Mouse (Mus musculus): ENCODE results near the gene AC134908.4. TPM values are rescaled to one million over a fixed set of nuclear protein-coding genes. Genes with fewer than 3 reads are reported as not detected.
A peak's percentile ranks its signal among the peaks of the same experiment; 100 is the strongest.

The AC134908.4 gene
- polyA plus RNA-seq, 1 experiment from 2014 or later, result not detected

GRCm38 (mm10) chr17:25781339-25781738 lies 14.1 kb downstream of the AC134908.4 start:
- no peaks in the 10 kb centered on the region for H3K9me3 ChIP-seq
- no peak overlapping the region for H3K4me3 ChIP-seq (replicated peaks)
- no peak overlapping the region for H3K9ac ChIP-seq
- H3K36me3 ChIP-seq (replicated peaks), result peaks cover 43% of the 10 kb centered on the region
- no peak for ATAC-seq (ENCODE audit: low FRiP score)
- H3K4me1 ChIP-seq, result peaks cover 24% of the 10 kb centered on the region
- WGBS, result 83% methylated on average over 6 of the region's 6 CpGs
- H3K27ac ChIP-seq, result no peak overlapping the region
- H3K27me3 ChIP-seq, result no peaks in the 10 kb centered on the region
- H3K4me2 ChIP-seq, result no peak overlapping the region

GRCm38 (mm10) chr17:25777948-25778347 lies 17.5 kb downstream of the AC134908.4 start:
- Histone ChIP-seq H3K27me3 (no peaks in the 10 kb centered on the region), H3K36me3 (replicated peaks) (peaks cover 28% of the 10 kb centered on the region), H3K27ac (no peak overlapping the region), H3K4me1 (peaks cover 13% of the 10 kb centered on the region), H3K9me3 (no peaks in the 10 kb centered on the region), H3K4me2 (no peak overlapping the region), H3K4me3 (replicated peaks) (no peak overlapping the region), H3K9ac (no peak overlapping the region)
- WGBS, result 93% methylated on average over 5 of the region's 5 CpGs
- no peak for ATAC-seq (ENCODE audit: low FRiP score)

- H3K4me2 ChIP-seq, result no peak overlapping the region
- no peak overlapping the region for H3K27ac ChIP-seq
- no peak for ATAC-seq (ENCODE audit: low FRiP score)
- 83% methylated on average over 10 of the region's 10 CpGs for WGBS
- H3K4me1 ChIP-seq, result peaks cover 11% of the 10 kb centered on the region
- no peaks in the 10 kb centered on the region for H3K9me3 ChIP-seq
- H3K27me3 ChIP-seq, result peaks cover 4% of the 10 kb centered on the region; the same call in 1 of the 2 replicates
- H3K4me3 ChIP-seq (replicated peaks), result no peak overlapping the region
- H3K36me3 ChIP-seq (replicated peaks), result peaks cover 5% of the 10 kb centered on the region
- H3K9ac ChIP-seq, result no peak overlapping the region
Measured at GRCm38 (mm10) chr17:25775318-25776062, 20.0 kb downstream of the AC134908.4 start.

GRCm38 (mm10) chr17:25773549-25774120 lies 21.8 kb downstream of the AC134908.4 start, which contains the start of gene Narfl:
Gene Narfl (plus strand): TSS chr17:25773776.
- Histone ChIP-seq H3K9ac (peak within 1 kb of the TSS; percentile 77), H3K36me3 (replicated peaks) (peaks cover 5% of the 10 kb centered on the region), H3K27me3 (peaks cover 21% of the 10 kb centered on the region), H3K4me3 (replicated peaks) (peak within 1 kb of the TSS; percentile 74), H3K4me1 (peaks cover 11% of the 10 kb centered on the region), H3K27ac (no peak within 1 kb of the TSS), H3K4me2 (peak within 1 kb of the TSS; percentile 85), H3K9me3 (no peaks in the 10 kb centered on the region)
- WGBS, result under 1% methylated on average over 37 of the region's 37 CpGs
- ATAC-seq (ENCODE audit: low FRiP score), result peak; percentile 89

- H3K4me2 ChIP-seq, result no peak overlapping the region
- no peak overlapping the region for H3K4me3 ChIP-seq (replicated peaks)
- no peaks in the 10 kb centered on the region for H3K9me3 ChIP-seq
- H3K27ac ChIP-seq, result no peak overlapping the region
- ATAC-seq (ENCODE audit: low FRiP score), result no peak
- peaks cover 38% of the 10 kb centered on the region for H3K27me3 ChIP-seq
- peaks cover 11% of the 10 kb centered on the region for H3K4me1 ChIP-seq
- H3K9ac ChIP-seq, result no peak overlapping the region
- H3K36me3 ChIP-seq (replicated peaks), result no peaks in the 10 kb centered on the region
- WGBS, result 49% methylated on average over 9 of the region's 9 CpGs
Measured at GRCm38 (mm10) chr17:25769331-25769730, 26.1 kb downstream of the AC134908.4 start.

GRCm38 (mm10) chr17:25765886-25766285 lies 29.6 kb downstream of the AC134908.4 start:
- no peak overlapping the region for H3K27ac ChIP-seq
- no peak overlapping the region for H3K4me3 ChIP-seq (replicated peaks)
- no peak overlapping the region for H3K9ac ChIP-seq
- peaks cover 8% of the 10 kb centered on the region for H3K4me1 ChIP-seq
- 27% methylated on average over 5 of the region's 5 CpGs for WGBS
- peaks cover 40% of the 10 kb centered on the region for H3K27me3 ChIP-seq
- H3K9me3 ChIP-seq, result no peaks in the 10 kb centered on the region
- no peak overlapping the region for H3K4me2 ChIP-seq
- no peaks in the 10 kb centered on the region for H3K36me3 ChIP-seq (replicated peaks)
- ATAC-seq (ENCODE audit: low FRiP score), result peak; percentile 76

- no peaks in the 10 kb centered on the region for H3K9me3 ChIP-seq
- H3K27ac ChIP-seq, result no peak overlapping the region
- no peak for ATAC-seq (ENCODE audit: low FRiP score)
- 41% methylated on average over 3 of the region's 3 CpGs for WGBS
- no peaks in the 10 kb centered on the region for H3K36me3 ChIP-seq (replicated peaks)
- peaks cover 8% of the 10 kb centered on the region for H3K4me1 ChIP-seq
- H3K27me3 ChIP-seq, result peaks cover 17% of the 10 kb centered on the region; the same call in 1 of the 2 replicates
- H3K4me3 ChIP-seq (replicated peaks), result no peak overlapping the region
- H3K4me2 ChIP-seq, result no peak overlapping the region
- H3K9ac ChIP-seq, result no peak overlapping the region
Measured at GRCm38 (mm10) chr17:25762591-25762990, 32.9 kb downstream of the AC134908.4 start.

- no peak overlapping the region for H3K4me2 ChIP-seq
- peaks cover 7% of the 10 kb centered on the region for H3K4me1 ChIP-seq
- H3K27me3 ChIP-seq, result peaks cover 13% of the 10 kb centered on the region; the same call in 1 of the 2 replicates
- H3K4me3 ChIP-seq (replicated peaks), result no peak overlapping the region
- no peaks in the 10 kb centered on the region for H3K9me3 ChIP-seq
- no peak overlapping the region for H3K9ac ChIP-seq
- WGBS, result 66% methylated on average over 4 of the region's 4 CpGs
- H3K36me3 ChIP-seq (replicated peaks), result no peaks in the 10 kb centered on the region
- ATAC-seq (ENCODE audit: low FRiP score), result no peak
- no peak overlapping the region for H3K27ac ChIP-seq
Measured at GRCm38 (mm10) chr17:25761561-25761970, 33.9 kb downstream of the AC134908.4 start.

GRCm38 (mm10) chr17:25760148-25760547 lies 35.3 kb downstream of the AC134908.4 start:
- H3K27ac ChIP-seq, result no peak overlapping the region
- H3K9me3 ChIP-seq, result no peaks in the 10 kb centered on the region
- 79% methylated on average over 8 of the region's 8 CpGs for WGBS
- H3K36me3 ChIP-seq (replicated peaks), result no peaks in the 10 kb centered on the region
- H3K27me3 ChIP-seq, result peaks cover 18% of the 10 kb centered on the region; the same call in 1 of the 2 replicates
- peaks cover 3% of the 10 kb centered on the region; the same call in 1 of the 2 replicates for H3K4me1 ChIP-seq
- no peak overlapping the region for H3K9ac ChIP-seq
- no peak for ATAC-seq (ENCODE audit: low FRiP score)
- H3K4me2 ChIP-seq, result no peak overlapping the region
- H3K4me3 ChIP-seq (replicated peaks), result no peak overlapping the region

- no peaks in the 10 kb centered on the region for H3K9me3 ChIP-seq
- 82% methylated on average over 3 of the region's 3 CpGs for WGBS
- no peak overlapping the region for H3K4me3 ChIP-seq (replicated peaks)
- H3K36me3 ChIP-seq (replicated peaks), result no peaks in the 10 kb centered on the region
- peaks cover 3% of the 10 kb centered on the region; the same call in 1 of the 2 replicates for H3K4me1 ChIP-seq
- H3K4me2 ChIP-seq, result no peak overlapping the region
- no peak overlapping the region for H3K27ac ChIP-seq
- no peak for ATAC-seq (ENCODE audit: low FRiP score)
- peaks cover 18% of the 10 kb centered on the region; the same call in 1 of the 2 replicates for H3K27me3 ChIP-seq
- H3K9ac ChIP-seq, result no peak overlapping the region
Measured at GRCm38 (mm10) chr17:25757691-25758090, 37.8 kb downstream of the AC134908.4 start.

GRCm38 (mm10) chr17:25756378-25757242 lies 38.8 kb downstream of the AC134908.4 start:
- ATAC-seq (ENCODE audit: low FRiP score), result no peak
- no peak overlapping the region for H3K4me3 ChIP-seq (replicated peaks)
- no peaks in the 10 kb centered on the region for H3K9me3 ChIP-seq
- WGBS, result 79% methylated on average over 9 of the region's 9 CpGs
- H3K9ac ChIP-seq, result no peak overlapping the region
- no peaks in the 10 kb centered on the region for H3K36me3 ChIP-seq (replicated peaks)
- H3K27me3 ChIP-seq, result peaks cover 18% of the 10 kb centered on the region; the same call in 1 of the 2 replicates
- no peak overlapping the region for H3K4me2 ChIP-seq
- H3K27ac ChIP-seq, result no peak overlapping the region
- H3K4me1 ChIP-seq, result peaks cover 6% of the 10 kb centered on the region; the same call in 1 of the 2 replicates

All from forebrain, embryonic 12.5 days (tissue).